Mouse (Mus musculus): ENCODE data around the gene Zfp710. TPM values are rescaled to one million over a fixed set of nuclear protein-coding genes. Genes with fewer than 3 reads are reported as not detected.

The Zfp710 gene
- total RNA-seq, 2 experiments from 2014 or later, result 18.9 to 23.6 TPM

- ATAC-seq (replicated peaks; ENCODE audit: poor library complexity), result no peak
Observed at GRCm38 (mm10) chr7:80075946-80076583, 51.5 kb downstream of the Zfp710 start.

GRCm38 (mm10) chr7:80076961-80077716, 52.5 kb downstream of the Zfp710 start:
- no peak for ATAC-seq (replicated peaks; ENCODE audit: poor library complexity)

- ATAC-seq (replicated peaks; ENCODE audit: poor library complexity), result no peak
Observed at GRCm38 (mm10) chr7:80077801-80078200, 53.2 kb downstream of the Zfp710 start.

- peak; percentile 55 for ATAC-seq (replicated peaks; ENCODE audit: poor library complexity)
Observed at GRCm38 (mm10) chr7:80078792-80079301, 54.2 kb downstream of the Zfp710 start.

GRCm38 (mm10) chr7:80081586-80082554, 57.3 kb downstream of the Zfp710 start:
- ATAC-seq (replicated peaks; ENCODE audit: poor library complexity), result no peak

GRCm38 (mm10) chr7:80084484-80084931, 59.9 kb downstream of the Zfp710 start:
- peak; percentile 63 for ATAC-seq (replicated peaks; ENCODE audit: poor library complexity)

GRCm38 (mm10) chr7:80085970-80086715, 61.5 kb downstream of the Zfp710 start:
- no peak for ATAC-seq (replicated peaks; ENCODE audit: poor library complexity)

- ATAC-seq (replicated peaks; ENCODE audit: poor library complexity), result no peak
Observed at GRCm38 (mm10) chr7:80088191-80088590, 63.6 kb downstream of the Zfp710 start.

GRCm38 (mm10) chr7:80090191-80091003, 65.8 kb downstream of the Zfp710 start:
- ATAC-seq (replicated peaks; ENCODE audit: poor library complexity), result no peak

- ATAC-seq (replicated peaks; ENCODE audit: poor library complexity), result no peak
Observed at GRCm38 (mm10) chr7:80091004-80091865, 66.6 kb downstream of the Zfp710 start.

GRCm38 (mm10) chr7:80091866-80092210, 67.2 kb downstream of the Zfp710 start:
- ATAC-seq (replicated peaks; ENCODE audit: poor library complexity), result no peak

GRCm38 (mm10) chr7:80092351-80093046, 67.9 kb downstream of the Zfp710 start:
- ATAC-seq (replicated peaks; ENCODE audit: poor library complexity), result no peak

- ATAC-seq (replicated peaks; ENCODE audit: poor library complexity), result no peak
Observed at GRCm38 (mm10) chr7:80094481-80094880, 69.9 kb downstream of the Zfp710 start.

GRCm38 (mm10) chr7:80095598-80096309, 71.1 kb downstream of the Zfp710 start:
- ATAC-seq (replicated peaks; ENCODE audit: poor library complexity), result no peak

- no peak for ATAC-seq (replicated peaks; ENCODE audit: poor library complexity)
Observed at GRCm38 (mm10) chr7:80098389-80098976, 73.9 kb downstream of the Zfp710 start.

GRCm38 (mm10) chr7:80103335-80103734, 78.7 kb downstream of the Zfp710 start:
- no peak for ATAC-seq (replicated peaks; ENCODE audit: poor library complexity)
